Mouse (Mus musculus) testis, postnatal 14 days (tissue): ENCODE results near the gene Bach1.
"Not testable (repeated sequence)": the region's sequence is repeated elsewhere in the genome, so short reads cannot be mapped to it uniquely, and the experiment has no call there.

Experiments used
- DNase-seq: peaks from one replicate; pipeline ENCODE4 v3.0.0; 2021; ENCODE audit warnings: low spot score

The Bach1 gene

DNA sequence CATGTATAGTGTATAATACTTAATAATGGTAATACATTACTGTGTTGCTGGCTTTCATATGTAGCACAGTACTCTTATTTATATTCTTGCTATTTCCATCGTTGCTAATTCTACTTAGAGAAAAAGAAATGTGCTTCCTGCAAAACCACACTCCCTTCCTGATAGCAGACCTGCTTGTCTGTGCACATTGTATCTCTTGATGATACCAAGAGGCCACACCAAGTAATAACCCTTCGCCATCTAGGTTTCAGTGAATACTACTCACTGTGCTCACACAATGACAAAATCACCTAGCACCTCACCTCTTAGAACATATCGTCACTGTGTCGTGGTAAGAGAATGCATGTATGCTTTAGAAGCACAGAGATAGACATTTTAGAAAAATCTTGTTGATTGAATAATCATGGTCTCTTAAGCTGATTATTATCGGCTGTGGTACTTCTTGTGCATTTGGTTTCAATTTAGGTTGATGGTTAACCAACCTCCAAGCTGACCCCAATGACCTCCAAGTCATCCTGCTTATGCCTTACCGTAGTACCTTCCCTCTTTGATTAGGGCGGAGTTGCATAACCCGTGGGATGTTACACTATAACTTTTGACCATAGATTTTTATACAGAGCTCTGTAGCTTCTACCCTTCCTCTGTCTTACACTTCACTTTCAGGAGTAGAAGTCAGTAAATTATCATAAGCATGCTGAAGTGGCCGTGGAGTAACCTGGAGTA is 17.7 kb upstream of the Bach1 start:
- DNase-seq: no peak

DNA sequence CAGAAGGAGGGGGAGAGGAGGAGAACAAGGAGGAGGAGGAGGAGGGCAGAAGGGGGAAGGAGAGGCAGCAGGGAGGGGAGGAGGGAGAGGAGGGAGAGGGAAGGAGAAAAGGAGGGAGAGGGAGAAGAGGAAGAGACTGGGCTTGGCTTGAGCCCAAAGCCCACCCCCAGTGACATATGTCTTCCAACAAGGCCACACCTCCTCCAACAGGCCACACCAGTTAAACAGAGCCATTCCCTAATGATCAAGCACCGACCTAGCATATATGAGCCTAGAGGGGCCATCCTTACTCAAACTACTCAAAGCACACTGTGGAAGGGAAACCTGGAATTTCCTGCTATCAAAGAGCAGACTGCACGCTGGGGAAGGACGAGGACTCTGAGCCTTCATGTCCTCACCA is 16.9 kb upstream of the Bach1 start:
- no peak for DNase-seq

DNA sequence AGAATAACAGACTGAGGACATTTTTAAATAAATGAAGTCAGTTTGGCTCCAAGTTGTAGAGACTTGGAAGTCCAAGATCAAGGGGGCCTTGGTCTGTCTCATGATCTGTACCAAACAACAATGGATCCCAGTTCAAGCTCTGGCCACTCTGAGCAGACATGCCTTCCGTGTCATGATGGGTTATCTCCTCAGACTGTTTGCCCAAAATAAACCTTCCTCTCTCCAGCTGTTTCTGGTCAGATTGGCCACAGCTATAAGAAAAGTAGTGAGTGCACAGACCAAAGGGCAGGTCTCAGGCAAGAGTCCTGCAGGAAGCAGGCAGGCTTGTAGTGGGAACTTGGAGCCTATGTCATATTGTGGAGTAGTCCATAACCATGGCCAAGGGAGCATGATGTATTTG is 12.3 kb upstream of the Bach1 start:
- no peak for DNase-seq

DNA sequence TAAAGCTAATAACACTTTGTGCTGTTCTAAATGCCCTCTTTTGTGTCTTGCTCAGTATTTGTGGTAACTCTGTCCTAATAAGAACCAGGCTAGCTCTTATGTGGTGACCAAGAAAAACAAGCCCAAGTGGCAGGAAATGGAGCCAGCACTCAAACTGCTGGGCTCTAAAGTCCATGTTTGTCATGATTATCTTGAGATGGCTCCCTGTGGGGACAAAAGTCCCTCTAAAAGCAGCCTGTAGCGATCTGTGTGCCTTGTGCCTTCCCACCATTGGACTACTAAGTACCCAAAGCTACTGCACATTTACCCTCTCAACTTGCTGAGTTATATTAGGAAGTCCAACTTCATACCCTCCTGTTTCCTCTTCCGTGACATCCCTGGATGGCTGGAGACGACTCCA is 11.4 kb upstream of the Bach1 start:
- no peak for DNase-seq

DNA sequence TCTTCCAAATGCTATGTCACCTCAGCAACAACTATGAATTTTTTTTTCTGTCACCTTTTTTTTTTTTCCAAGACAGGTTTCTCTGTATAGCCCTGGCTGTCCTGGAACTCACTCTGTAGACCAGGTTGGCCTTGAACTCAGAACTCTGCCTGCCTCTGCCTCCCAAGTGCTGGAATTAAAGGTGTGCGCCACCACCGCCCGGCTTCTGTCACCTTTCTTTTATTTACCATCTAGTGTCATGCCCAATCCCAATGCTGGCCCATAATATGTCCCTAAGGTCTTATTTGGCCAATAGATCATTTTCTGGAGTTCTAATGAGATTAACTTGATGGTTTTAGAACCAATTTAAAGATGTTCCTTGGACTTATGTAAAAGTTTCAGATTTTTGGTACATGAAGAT is 10.4 kb upstream of the Bach1 start:
- not testable (repeated sequence) for DNase-seq

DNA sequence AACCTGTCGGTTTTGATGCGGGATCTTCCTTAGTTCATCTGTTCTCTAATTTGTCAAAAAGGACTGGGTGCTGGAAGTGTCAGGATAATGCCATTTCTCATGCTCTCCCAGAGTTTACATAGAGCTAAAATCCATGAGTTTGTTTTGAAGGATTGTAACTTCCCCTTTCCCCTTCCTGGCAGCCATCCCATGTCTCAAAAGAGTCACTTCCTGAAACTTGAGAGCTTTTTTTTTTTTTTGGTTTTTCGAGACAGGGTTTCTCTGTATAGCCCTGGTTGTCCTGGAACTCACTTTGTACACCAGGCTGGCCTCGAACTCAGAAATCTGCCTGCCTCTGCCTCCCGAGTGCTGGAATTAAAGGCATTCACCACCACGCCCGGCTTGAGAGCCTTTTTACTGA is 9.9 kb upstream of the Bach1 start:
- DNase-seq: not testable (repeated sequence)

DNA sequence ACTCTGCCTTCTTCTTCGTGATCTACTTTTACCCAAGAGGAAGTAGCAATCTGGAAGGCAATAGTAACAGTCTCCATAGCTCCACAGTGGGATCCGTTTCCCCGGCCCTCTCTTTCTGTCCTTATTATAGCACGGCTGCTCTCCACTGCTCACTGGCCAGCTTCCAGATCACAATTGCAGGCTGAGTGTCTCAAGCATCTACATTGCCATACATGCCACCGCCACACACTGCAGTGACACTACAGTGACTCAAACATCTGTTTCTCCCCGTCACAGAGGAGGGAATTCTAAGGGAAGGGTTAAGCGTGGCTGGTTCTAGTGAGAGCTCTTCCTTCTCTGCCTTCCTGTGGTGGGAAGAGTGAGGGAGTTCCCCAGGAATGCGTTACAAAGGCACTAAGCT is 9.5 kb upstream of the Bach1 start:
- no peak for DNase-seq

DNA sequence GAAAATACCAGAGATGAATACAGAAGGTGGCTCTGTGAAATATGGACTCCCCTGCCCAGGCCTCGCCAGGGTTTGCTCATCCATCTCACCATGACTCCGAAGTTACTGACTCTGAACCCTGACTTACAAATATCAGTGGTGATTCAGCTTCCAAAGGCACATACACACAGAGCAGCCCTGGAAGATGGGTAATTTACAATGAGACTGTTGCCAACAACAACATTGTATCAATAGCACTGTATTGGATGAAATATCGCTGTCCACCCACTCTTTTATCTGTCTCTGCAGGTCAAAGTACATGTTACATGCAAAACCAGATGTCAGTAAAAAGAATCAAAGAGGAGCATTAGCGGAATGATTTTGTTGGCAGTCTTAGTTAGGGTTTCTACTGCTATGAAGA is 8.2 kb upstream of the Bach1 start:
- DNase-seq: no peak

DNA sequence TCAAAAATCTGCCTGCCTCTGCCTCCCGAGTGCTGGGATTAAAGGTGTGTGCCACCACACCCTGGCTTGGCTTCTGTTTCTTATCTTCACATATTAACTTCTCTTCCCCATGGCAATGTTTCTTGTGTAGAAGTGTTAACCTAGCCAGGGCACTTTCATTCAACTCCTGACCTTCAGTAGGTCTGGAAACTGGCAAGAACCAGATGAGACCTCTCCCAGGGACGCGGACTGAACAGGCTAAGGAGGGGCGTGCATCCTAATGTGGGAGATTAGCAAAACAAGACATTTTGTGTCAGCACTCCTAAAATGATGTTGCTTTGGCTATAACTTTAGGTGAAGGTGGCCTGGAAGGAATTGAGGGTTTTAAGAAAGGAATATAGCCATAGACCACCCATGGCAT is 7.6 kb upstream of the Bach1 start:
- DNase-seq: no peak

DNA sequence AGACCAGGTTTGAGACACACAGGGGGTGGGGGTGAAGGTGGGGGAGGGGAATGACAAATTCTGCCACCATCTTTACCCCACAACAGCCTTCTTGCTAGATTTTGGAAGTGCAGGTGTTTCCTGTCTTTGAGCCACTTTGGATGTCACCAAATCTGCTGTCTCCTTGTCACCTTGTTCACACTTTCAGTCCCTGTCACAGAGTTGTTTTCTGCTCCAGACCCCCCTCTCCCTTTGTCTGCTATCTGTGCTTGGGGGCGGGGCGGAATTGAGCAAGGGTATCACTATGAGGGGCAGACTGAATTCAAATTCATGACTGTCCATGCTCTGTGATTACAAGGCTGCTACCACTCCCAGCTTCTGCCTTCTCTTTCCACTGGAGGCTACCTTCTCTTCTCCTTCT is 6.2 kb upstream of the Bach1 start:
- no peak for DNase-seq

DNA sequence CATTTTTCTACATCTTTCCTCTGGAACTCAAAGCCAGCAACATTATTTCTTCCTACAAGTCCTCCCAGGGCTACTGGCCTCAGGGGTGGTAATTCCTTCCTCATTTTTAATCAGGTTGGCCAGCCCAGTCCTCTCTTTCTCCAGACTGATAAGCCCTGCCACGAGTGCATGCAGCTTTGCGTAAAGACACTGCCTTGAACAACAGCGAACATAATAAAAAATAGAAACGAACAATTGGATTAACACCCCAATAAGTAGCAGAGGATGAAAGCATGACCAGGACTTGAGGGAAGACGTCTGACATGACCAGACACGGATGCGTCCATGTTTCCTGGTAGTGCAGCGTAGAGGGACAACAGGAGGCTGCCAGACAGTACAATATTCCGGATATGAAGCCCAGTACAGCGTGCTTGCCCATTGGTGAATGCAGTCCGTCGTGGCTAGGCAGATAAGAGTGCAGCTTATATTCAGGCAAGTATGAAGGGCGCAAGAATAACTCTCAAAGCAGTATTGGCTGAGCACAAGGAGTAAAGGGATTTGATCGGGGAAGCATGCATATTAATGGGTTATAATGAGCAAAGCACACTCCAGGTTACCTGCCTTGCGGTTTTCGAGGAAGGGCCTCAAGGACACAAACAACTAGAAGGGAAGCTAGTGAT is 909 bp upstream of the Bach1 start:
- DNase-seq: no peak

DNA sequence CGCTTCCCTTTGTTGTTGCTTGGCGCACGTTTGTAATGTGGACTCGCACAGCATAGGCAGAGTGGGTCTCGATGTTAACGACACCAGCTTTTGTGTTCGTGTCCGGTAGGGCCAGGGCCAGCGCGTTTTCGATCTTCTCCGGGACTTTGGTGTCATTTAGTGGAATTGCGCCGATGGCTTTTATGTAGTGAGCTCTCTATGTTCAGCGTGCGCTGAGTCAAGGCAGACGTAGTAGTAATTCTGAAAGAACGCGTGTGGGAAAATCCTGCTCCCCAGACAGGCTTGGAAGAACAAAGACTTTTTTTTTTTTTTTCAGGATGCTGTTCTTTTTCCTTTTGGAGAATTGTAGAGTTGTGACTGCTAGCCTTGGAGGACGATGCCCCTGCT is 554 bp downstream of the Bach1 start:
- peak; percentile 44 for DNase-seq

DNA sequence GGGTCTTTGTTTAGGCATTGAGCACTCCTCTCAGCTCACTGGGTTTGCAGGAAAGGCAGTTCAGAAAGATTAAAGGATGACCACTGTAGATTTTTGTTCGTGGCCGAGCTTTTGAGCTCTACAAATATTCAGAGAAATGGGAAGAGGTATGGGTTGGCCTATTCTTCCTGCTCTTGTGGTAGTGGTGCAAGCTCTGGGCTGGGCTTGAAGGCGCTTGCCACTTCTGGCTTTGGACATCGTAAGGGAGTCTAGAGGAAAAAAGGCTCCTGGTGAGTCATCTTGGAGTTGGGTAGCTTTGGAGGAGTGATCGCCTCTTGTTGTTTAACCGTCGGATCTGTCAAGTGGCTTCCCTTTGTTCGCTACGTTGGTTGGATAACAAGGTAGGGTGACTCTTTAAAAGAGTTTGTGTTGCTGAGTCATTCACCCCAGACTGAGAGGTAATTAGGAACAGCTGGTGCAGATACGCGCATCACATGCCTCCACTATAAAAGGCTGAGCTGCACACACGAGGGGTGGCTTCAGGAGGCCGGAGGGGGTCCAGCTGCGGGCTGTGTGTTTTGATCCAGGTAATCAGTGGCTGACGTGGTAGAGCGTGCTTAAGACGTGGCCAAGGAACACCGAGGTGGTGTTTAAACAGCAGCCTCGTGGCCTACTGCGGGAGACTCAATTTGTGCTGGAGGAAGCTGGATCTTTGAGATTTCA is 1.1 kb downstream of the Bach1 start:
- peak; percentile 59 for DNase-seq

DNA sequence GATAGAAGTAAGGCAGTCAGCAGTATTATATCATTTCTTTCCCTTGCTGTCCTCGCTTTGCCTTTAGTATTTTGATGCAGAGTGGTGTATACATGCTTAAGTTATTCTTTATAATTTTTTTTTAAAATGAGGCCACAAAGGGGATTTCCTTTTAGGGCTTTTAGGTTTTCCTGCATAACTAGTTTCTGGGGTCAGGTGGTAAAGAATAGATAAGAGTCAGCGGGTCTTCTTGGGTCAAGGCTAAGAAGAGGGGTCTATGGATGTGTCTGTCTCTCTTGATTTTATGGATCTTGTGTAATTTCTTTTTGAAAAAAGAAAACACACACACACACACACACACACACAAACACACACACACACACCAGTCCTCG is 1.6 kb downstream of the Bach1 start:
- DNase-seq: no peak

DNA sequence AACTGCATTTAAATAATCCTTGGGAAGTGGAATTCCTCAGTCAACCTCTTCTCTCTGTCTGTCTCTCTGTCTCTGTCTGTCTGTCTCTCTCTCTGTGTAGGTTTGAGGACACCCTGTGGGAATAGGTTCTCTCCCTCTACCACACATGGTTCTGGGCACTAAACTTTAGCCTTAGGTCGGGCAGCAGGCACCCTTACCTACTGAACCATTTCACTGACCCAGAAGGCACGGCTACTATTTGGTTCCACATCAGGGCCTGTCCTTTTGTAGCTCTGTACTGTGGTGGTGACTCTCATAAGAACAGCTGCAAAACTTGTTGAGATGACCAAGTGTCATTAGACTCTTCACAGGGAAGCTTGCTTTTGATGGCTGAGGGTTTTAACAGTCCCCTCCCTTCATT is 3.1 kb downstream of the Bach1 start:
- DNase-seq: no peak

DNA sequence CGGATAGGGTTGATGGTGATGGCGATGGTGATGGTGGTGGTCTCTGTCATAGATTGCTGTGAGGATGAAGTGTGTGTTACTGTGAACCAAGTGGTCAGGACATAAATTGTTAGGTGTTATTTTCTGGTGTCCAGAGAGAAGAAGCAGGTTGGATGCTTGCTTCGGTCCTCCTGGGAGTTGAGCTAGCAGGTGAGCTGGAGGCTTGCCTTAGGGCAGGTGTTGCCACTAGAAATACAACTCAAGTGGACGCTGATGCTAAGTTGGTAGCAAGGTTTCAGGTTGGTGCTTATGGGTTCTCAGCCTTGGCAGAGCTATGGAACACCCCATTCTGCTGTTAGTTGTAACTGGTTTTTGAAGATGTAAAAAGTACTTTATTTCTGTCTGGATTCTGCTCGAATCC is 4.1 kb downstream of the Bach1 start:
- DNase-seq: no peak

DNA sequence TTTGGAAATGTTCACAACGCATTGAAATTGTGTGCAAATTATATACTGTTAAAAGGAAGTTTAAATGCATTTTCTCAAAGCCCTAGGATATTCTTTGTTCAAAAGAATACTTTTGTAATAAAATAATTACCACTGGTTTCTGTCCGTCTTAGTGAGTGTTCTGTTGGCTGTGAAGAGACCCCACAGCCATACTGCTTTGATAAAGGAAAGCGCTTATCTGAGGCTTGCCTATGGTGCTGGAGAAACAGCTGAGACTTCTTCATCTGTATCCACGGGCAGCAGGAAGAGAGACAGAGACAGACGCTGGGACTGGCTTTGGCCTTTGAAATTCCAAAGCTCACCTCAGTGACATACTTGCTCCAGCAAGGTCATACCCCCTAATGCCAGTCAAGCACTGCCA is 5.5 kb downstream of the Bach1 start:
- no peak for DNase-seq

DNA sequence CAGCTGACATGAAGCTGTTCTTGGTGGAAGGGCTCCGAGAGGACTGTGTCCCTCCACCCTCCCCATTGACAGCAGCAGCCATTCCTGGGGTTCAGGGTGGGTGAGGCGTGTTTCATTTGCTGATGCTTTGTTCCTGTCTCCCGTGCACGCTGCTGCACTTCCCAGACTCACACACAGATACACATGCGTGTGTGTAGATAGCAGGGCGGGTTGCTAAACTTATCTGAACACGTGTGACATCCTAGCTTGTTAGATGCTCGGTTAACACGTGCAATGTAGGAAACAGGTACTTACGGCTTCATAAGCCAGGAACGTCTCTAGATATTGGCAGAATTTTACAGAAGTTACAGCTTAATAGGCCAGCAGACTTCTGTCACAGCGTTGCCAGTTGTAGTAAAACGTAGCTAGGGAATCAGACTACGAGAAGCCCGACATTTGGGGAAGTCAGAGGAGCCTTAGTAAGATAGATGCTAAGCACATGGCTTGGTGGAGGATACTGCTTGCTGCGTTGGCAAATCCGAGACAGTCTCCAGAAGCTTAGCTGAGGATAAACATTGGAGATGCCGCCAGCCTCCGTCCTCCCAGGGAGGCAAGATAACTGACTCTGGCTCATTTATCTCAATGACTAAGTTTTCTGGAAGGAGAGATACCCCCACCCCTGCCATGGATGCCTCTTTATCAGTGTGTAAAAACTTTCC is 7.3 kb downstream of the Bach1 start:
- DNase-seq: no peak

DNA sequence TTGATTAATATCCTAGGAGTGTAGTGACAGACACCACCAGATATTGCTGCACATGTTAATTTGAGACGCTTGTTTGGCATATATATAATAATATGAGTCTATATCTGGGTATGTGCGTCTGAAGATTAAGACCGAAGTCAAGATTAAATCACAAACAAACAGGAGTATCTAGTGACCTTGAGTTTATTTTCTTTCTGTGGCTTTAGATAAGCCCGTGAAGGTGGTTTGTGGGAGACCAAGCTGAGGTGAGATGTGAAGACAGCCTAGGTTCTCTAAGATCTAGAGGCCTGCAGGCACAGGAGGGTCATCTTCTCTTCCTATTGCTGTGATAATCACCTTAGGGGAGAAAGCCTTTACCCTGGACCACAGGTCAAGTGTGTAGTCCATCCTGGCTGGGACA is 8.6 kb downstream of the Bach1 start:
- no peak for DNase-seq

DNA sequence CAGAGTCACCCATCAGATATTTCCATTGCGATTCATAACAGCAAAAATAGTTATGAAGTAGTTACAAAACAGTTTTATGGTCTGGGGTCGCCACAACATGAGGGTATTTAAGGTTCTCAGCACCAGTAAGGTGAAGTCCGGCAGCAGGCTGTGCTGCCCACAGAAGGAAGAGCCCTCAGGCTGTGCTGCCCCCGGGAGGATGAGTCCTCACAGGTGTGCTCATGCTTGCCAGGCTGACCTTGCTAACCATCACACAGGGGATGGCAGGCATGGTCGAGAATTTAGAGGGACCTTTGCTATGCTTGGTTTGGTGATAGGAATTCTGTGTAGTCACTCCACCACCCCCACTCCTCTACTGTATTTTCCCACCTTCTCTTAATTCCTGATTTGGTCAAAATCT is 9.8 kb downstream of the Bach1 start:
- DNase-seq: no peak

DNA sequence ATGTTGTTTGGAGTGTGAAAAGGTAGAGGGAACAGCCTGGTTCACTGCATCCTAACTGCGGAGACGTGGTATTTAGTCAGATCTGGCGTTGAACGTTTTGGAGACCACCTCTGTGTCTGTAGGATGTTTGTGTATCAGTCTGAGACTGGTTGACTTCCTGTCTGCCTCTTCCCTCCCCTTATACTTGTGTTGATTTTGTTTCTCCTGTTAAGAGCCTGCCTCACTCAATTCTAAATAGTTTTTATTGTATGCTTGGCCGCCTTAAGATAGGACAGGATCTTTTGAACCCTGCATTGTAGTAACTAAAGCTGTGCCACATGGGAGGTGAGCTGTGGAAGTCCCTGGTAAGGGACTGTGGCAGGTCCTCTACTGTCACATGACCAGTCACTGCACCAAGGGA is 10.4 kb downstream of the Bach1 start:
- no peak for DNase-seq

DNA sequence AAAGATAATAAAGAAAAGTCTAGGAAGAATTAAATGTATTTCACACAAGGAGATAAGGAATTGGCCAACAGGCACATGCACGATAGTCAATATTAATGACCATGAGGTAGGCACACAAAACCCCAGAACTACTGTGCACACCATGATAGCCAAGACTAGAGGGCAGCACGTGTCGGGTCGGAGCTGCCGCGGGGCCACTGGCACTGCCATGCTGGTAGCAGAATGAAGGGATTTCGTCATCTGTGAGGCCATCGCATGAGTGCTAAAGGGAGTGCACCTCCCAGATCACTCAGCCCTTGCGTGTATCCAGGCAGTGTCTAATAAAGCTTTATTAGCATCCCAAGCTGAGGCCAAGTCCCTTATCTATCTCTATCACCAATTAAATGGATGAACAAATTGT is 11.2 kb downstream of the Bach1 start:
- no peak for DNase-seq

DNA sequence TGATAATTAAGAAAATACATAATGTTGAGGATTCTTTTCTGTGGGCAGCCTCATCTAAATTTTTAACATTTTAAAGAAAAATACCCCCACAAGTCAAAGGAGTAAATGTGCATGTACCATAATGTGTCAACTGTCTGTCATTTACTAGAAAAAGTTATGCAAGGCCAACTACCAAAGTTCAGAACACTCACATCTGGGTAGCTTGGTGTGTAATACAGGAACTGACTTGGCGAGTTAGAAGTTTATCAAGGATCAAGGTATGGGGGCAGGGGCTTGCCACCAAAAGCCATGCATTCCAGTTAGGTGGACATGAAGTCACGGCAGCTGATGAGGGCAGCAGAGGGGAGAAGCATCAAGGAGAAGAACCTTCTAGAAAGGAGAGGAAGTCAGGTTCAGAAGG is 13.2 kb downstream of the Bach1 start:
- no peak for DNase-seq
